Comparison of ENCODE assay signal across 8 mouse cellular contexts in the genomic region with DNA sequence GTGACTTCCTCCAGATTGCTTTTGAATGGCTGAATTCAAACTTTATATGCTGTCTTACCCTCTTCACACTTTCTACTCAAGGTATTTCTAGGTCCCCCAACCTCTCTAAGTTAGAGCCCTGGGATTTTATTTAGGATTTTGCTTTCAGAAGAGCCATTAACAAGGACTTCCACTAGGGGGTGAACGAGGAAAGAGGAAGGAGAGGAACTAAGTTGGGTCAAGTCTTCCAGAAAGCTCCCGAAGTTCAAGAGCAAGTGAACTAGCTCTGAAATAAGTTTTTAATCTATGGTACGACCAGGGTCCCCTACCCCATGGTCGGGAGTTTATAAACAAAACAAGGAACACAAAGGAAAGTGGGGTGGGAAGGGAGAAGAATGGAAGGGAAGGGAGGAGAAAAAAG. TPM values are rescaled to one million over a fixed set of nuclear protein-coding genes. Genes with fewer than 3 reads are reported as not detected.
DNase-seq lines count a peak whose midpoint lies in the region; ATAC-seq and TF ChIP-seq lines count a peak whose summit lies in the region.
"Had no signal": no experiment of that assay in that cellular context is flagged by ENCODE, and none has a peak within 500 bp of the region (broad histone marks: within the 10 kb centered on the region; RNA-seq: fewer than 3 reads in every experiment).

No protein-coding gene starts in this region.

- H3K79me2 ChIP-seq in MEL (ENCODE audit: control insufficient read depth, insufficient read depth, low read length, poor library complexity), result no peaks in the 10 kb centered on the region

- no peaks in the 10 kb centered on the region for H3K27me3 ChIP-seq in liver, embryonic 14.5 days (ENCODE audit: control insufficient read depth, insufficient read depth, low read length)
- peaks cover 0 to 1% of the 10 kb centered on the region in 2 experiments; a peak in 1 of 4 replicates for H3K27me3 ChIP-seq in MEL (ENCODE audit: control insufficient read depth in 1 of 2, insufficient read depth in 2 of 2, low read length in 2 of 2)
- H3K27me3 ChIP-seq in forebrain, embryonic 16.5 days (replicated peaks; ENCODE audit: control insufficient read depth, insufficient read depth, low read length), result no peaks in the 10 kb centered on the region
- H3K27me3 ChIP-seq: embryonic facial prominence, embryonic 15.5 days had no signal

- H3K4me3 ChIP-seq in liver, embryonic 14.5 days (ENCODE audit: insufficient read depth in 1 of 2, low read depth in 2 of 2, low read length in 2 of 2), result no peak overlapping the region
- no peak overlapping the region for H3K4me3 ChIP-seq in MEL (ENCODE audit: control insufficient read depth in 1 of 2, insufficient read depth in 1 of 2, low read depth in 2 of 2, low read length in 2 of 2)
- no peak overlapping the region for H3K4me3 ChIP-seq in forebrain, embryonic 16.5 days (replicated peaks; ENCODE audit: low read length)
- H3K4me3 ChIP-seq: embryonic facial prominence, embryonic 15.5 days had no signal

- TF ChIP-seq POLR2A in MEL (IDR thresholded peaks at IDR 0.05; ENCODE audit: control insufficient read depth in 1 of 2, insufficient read depth in 1 of 2, low read depth in 1 of 2, low read length in 2 of 2, poor library complexity in 1 of 2), result no peak
- no peak for TF ChIP-seq POLR2A in brain, embryonic 14.5 days (IDR thresholded peaks at IDR 0.05; ENCODE audit: borderline replicate concordance, extremely low read depth, insufficient read depth, insufficient read length, poor library complexity, severe bottlenecking)

- DNase-seq in liver, embryonic 14.5 days (ENCODE audit: low read depth in 3 of 3, low spot score in 3 of 3), result peak; percentile 9 to 24 (median 12)
- DNase-seq in liver (no peak), MEL (ENCODE audit: low read depth, low spot score) (peak; percentile 59)
- DNase-seq in brain, embryonic 14.5 days (ENCODE audit: low read depth), result peak; percentile 22
- no peak for DNase-seq in urinary bladder, adult 18-20 months (ENCODE audit: low spot score in 2 of 2)

- H3K4me1 ChIP-seq in liver, embryonic 14.5 days (replicated peaks; ENCODE audit: control insufficient read depth in 2 of 2, insufficient read depth in 2 of 2, low read length in 1 of 2), result 0 out of 4 replicates have a peak, but pooled peaks cover 0 to 2% of the 10 kb centered on the region in 2 experiments
- H3K4me1 ChIP-seq in MEL (ENCODE audit: control insufficient read depth in 1 of 2, insufficient read depth in 2 of 2, low read length in 2 of 2), result peaks cover 3 to 4% of the 10 kb centered on the region in 2 experiments; a peak in 3 of 4 replicates
- no peaks in the 10 kb centered on the region for H3K4me1 ChIP-seq in forebrain, embryonic 16.5 days (replicated peaks; ENCODE audit: control insufficient read depth, insufficient read depth, low read length)
- H3K4me1 ChIP-seq: embryonic facial prominence, embryonic 15.5 days had no signal

- TF ChIP-seq CTCF in liver, embryonic 14.5 days (IDR thresholded peaks at IDR 0.05; ENCODE audit: low read depth), result peak; percentile 27; the same call in 1 of the 2 replicates
- peak in 2 of 3 experiments; percentile 44 to 66; a peak in 3 of 6 replicates for TF ChIP-seq CTCF in MEL (IDR thresholded peaks at IDR 0.05 in 2 of 3, conservative IDR thresholded peaks at IDR 0.05 in 1 of 3; ENCODE audit: control insufficient read depth in 1 of 3, insufficient read depth in 1 of 3, low read depth in 2 of 3, low read length in 3 of 3, poor library complexity in 1 of 3, severe bottlenecking in 1 of 3)
- no peak for TF ChIP-seq CTCF in brain, embryonic 14.5 days (IDR thresholded peaks at IDR 0.05; ENCODE audit: borderline replicate concordance, extremely low read depth, insufficient read depth, insufficient read length)

- no peaks in the 10 kb centered on the region for H3K9me3 ChIP-seq in liver, embryonic 14.5 days (ENCODE audit: control insufficient read depth, low read length)
- no peaks in the 10 kb centered on the region for H3K9me3 ChIP-seq in MEL (replicated peaks; ENCODE audit: insufficient read depth, low read length)
- H3K9me3 ChIP-seq in forebrain, embryonic 16.5 days (ENCODE audit: control insufficient read depth, low read length), result no peaks in the 10 kb centered on the region
- H3K9me3 ChIP-seq: embryonic facial prominence, embryonic 15.5 days had no signal

- WGBS in liver, embryonic 14.5 days (ENCODE audit: insufficient replicate concordance), result 6% methylated on average over 4 of the region's 4 CpGs
- WGBS in forebrain, embryonic 16.5 days, result 44% methylated on average over 4 of the region's 4 CpGs

- no peak for ATAC-seq in liver, embryonic 14.5 days (ENCODE audit: insufficient read depth)
- ATAC-seq in megakaryocyte-erythroid progenitor cell, adult 5-6 weeks (replicated peaks; ENCODE audit: low FRiP score, low TSS enrichment, poor library complexity, severe bottlenecking), result peak; percentile 78
- no peak for ATAC-seq in forebrain, embryonic 16.5 days

- no peak overlapping the region for H3K27ac ChIP-seq in liver, embryonic 14.5 days
- no peak overlapping the region for H3K27ac ChIP-seq in MEL (ENCODE audit: control insufficient read depth, low read depth, low read length)
- no peak overlapping the region for H3K27ac ChIP-seq in forebrain, embryonic 16.5 days (ENCODE audit: low read length)
- H3K27ac ChIP-seq: embryonic facial prominence, embryonic 15.5 days had no signal

- H3K4me2 ChIP-seq in liver, embryonic 14.5 days (ENCODE audit: low read depth), result no peak overlapping the region
- no peak overlapping the region for H3K4me2 ChIP-seq in forebrain, embryonic 16.5 days (ENCODE audit: low read length)
- H3K4me2 ChIP-seq: embryonic facial prominence, embryonic 15.5 days had no signal

- H3K36me3 ChIP-seq in liver, embryonic 14.5 days (replicated peaks; ENCODE audit: control insufficient read depth, insufficient read depth, low read depth), result no peaks in the 10 kb centered on the region
- no peaks in the 10 kb centered on the region for H3K36me3 ChIP-seq in MEL (ENCODE audit: control insufficient read depth in 1 of 2, insufficient read depth in 2 of 2, low read length in 2 of 2)
- no peaks in the 10 kb centered on the region for H3K36me3 ChIP-seq in forebrain, embryonic 16.5 days (ENCODE audit: control insufficient read depth, insufficient read depth)
- H3K36me3 ChIP-seq: embryonic facial prominence, embryonic 15.5 days had no signal

- no peak for TF ChIP-seq EP300 in liver, embryonic 14.5 days (IDR thresholded peaks at IDR 0.05; ENCODE audit: low read depth)
- TF ChIP-seq EP300 in MEL (IDR thresholded peaks at IDR 0.05; ENCODE audit: low read depth in 1 of 2, low read length in 2 of 2), result no peak

- TF ChIP-seq RAD21 in MEL (IDR thresholded peaks at IDR 0.05; ENCODE audit: low read depth, low read length), result peak; percentile 62

- no peak overlapping the region for H3K9ac ChIP-seq in liver, embryonic 14.5 days (replicated peaks)
- H3K9ac ChIP-seq in MEL (ENCODE audit: control insufficient read depth, low read depth, low read length, poor library complexity, severe bottlenecking), result no peak overlapping the region
- H3K9ac ChIP-seq in forebrain, embryonic 16.5 days (replicated peaks; ENCODE audit: low read depth, low read length), result no peak overlapping the region
- H3K9ac ChIP-seq: embryonic facial prominence, embryonic 15.5 days had no signal

TF ChIP-seq in MEL, 35 proteins besides CTCF, POLR2A, EP300 and RAD21 (continues in another document):
- TF ChIP-seq NELFE (IDR thresholded peaks at IDR 0.05; ENCODE audit: low read depth, low read length) (no peak), TCF12 (IDR thresholded peaks at IDR 0.05; ENCODE audit: low read depth, low read length) (no peak), ZKSCAN1 (IDR thresholded peaks at IDR 0.05; ENCODE audit: low read depth, low read length) (no peak), POLR2AphosphoS2 (IDR thresholded peaks at IDR 0.05; ENCODE audit: low read length) (no peak), ZC3H11A (IDR thresholded peaks at IDR 0.05; ENCODE audit: low read depth, low read length) (peak; percentile 57), TAL1 (IDR thresholded peaks at IDR 0.05; ENCODE audit: low read length) (no peak), TBP (IDR thresholded peaks at IDR 0.05; ENCODE audit: low read depth, low read length) (no peak)

RNA-seq across cellular contexts. Expression of a gene that starts 0.5 kb away (rescaled TPM):
- 2.1 and 3.0 TPM in 2 replicates for polyA plus RNA-seq in liver, embryonic 14.5 days (2012; rRNA removed)
- polyA plus RNA-seq in liver, embryonic 14.5 days (2014; fragmentation: Nextera tagmentation; extraction: Ambion mirVana), result 4.4 and 8.0 TPM in 2 replicates
- not detected in 2 replicates for total RNA-seq in MEL (2012; rRNA removed)
- under 1 TPM in 1 of 2 experiments, not detected in 1; 0.04 TPM for polyA plus RNA-seq in MEL (2012; ENCODE audit: insufficient read depth in 1 of 2, insufficient read length in 2 of 2, low read depth in 1 of 2, low replicate concordance in 2 of 2, missing spikeins in 1 of 2)
- polyA plus RNA-seq in brain, embryonic 14.5 days (2012; rRNA removed), result 0.12 TPM in 1 of 2 replicates, not detected in the other
- 5.4 and 8.0 TPM in 2 replicates for total RNA-seq in megakaryocyte-erythroid progenitor cell, adult 5-6 weeks (2014; fragmentation: Nextera tagmentation)
- 15.1 and 20.2 TPM in 2 replicates for total RNA-seq in megakaryocyte-erythroid progenitor cell, adult 5-6 weeks (2017)
- 0.11 and 0.58 TPM in 2 replicates for polyA plus RNA-seq in forebrain, embryonic 16.5 days (2015; fragmentation: Nextera tagmentation; extraction: Ambion mirVana)

RNA-seq across cellular contexts. Expression of a gene that starts 13.2 kb away (rescaled TPM):
- 0.02 and 0.04 TPM in 2 replicates for polyA plus RNA-seq in liver, embryonic 14.5 days (2012; rRNA removed)
- not detected in 2 replicates for polyA plus RNA-seq in liver, embryonic 14.5 days (2014; fragmentation: Nextera tagmentation; extraction: Ambion mirVana)
- total RNA-seq in MEL (2012; rRNA removed), result not detected in 2 replicates
- polyA plus RNA-seq in MEL (2012; ENCODE audit: insufficient read depth in 1 of 2, insufficient read length in 2 of 2, low read depth in 1 of 2, low replicate concordance in 2 of 2, missing spikeins in 1 of 2), result not detected
- 0.03 and 0.05 TPM in 2 replicates for polyA plus RNA-seq in brain, embryonic 14.5 days (2012; rRNA removed)
- not detected in 2 replicates for total RNA-seq in megakaryocyte-erythroid progenitor cell, adult 5-6 weeks (2014; fragmentation: Nextera tagmentation)
- not detected in 2 replicates for total RNA-seq in megakaryocyte-erythroid progenitor cell, adult 5-6 weeks (2017)
- polyA plus RNA-seq in forebrain, embryonic 16.5 days (2015; fragmentation: Nextera tagmentation; extraction: Ambion mirVana), result not detected in 2 replicates

RNA-seq across cellular contexts. Expression of a gene that starts 53.8 kb away (rescaled TPM):
- 0.31 and 0.37 TPM in 2 replicates for polyA plus RNA-seq in liver, embryonic 14.5 days (2012; rRNA removed)
- 0.54 and 0.75 TPM in 2 replicates for polyA plus RNA-seq in liver, embryonic 14.5 days (2014; fragmentation: Nextera tagmentation; extraction: Ambion mirVana)
- not detected in 2 replicates for total RNA-seq in MEL (2012; rRNA removed)
- polyA plus RNA-seq in MEL (2012; ENCODE audit: insufficient read depth in 1 of 2, insufficient read length in 2 of 2, low read depth in 1 of 2, low replicate concordance in 2 of 2, missing spikeins in 1 of 2), result not detected
- polyA plus RNA-seq in brain, embryonic 14.5 days (2012; rRNA removed), result not detected in 2 replicates
- total RNA-seq in megakaryocyte-erythroid progenitor cell, adult 5-6 weeks (2014; fragmentation: Nextera tagmentation), result 0.98 TPM in 1 of 2 replicates, not detected in the other
- 0.04 and 0.38 TPM in 2 replicates for total RNA-seq in megakaryocyte-erythroid progenitor cell, adult 5-6 weeks (2017)
- 0.19 TPM in 1 of 2 replicates, not detected in the other for polyA plus RNA-seq in forebrain, embryonic 16.5 days (2015; fragmentation: Nextera tagmentation; extraction: Ambion mirVana)

Comparison
In these comparisons a context has a peak if more than half of its experiments do, and no peak if none do; other contexts are left out.
1. DNase-seq: peak in liver, embryonic 14.5 days (3 of 3), MEL (single experiment) and brain, embryonic 14.5 days (single experiment); none in liver (single experiment) and urinary bladder, adult 18-20 months (0 of 2).